Mouse (Mus musculus): ENCODE results near the gene Slc35e4.

DNA sequence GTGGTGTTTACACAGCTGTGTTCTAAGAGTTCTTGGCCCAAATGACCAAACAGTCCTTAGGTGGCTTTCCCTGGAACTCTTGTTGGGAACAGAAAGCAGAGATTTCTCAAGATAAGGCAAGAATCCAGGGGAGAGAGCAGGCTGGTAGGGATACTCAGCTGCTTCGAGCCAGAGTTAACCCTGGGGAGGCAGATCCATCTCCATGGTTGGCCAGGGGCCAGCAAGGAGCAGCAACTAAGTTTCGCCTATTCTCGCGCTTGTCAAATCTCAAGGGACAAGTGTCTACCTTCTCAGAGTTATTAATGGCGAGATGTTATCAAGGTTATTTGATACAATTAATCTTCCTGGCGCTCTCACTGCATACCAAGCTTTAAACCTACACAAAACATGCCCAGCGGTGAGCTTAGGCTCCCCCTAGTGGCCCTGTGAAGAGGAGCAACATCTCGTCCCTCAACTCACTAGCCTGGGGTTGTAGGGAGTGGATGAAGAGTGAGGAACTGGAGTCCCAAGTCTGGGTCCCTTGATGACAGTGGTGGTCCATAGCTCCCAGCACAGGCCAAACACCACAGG is 6.9 kb upstream of the Slc35e4 start:
- TF ChIP-seq POLR2A (IDR thresholded peaks at IDR 0.05; ENCODE audit: insufficient read depth, low read depth, low read length) (no peak), CTCF (IDR thresholded peaks at IDR 0.05; ENCODE audit: insufficient read depth, low read depth, low read length) (no peak)
